Mouse (Mus musculus) heart, embryonic 14.5 days (tissue): ENCODE measurements around the gene Meis2. TPM values are rescaled to one million over a fixed set of nuclear protein-coding genes. Genes with fewer than 3 reads are reported as not detected.

Source experiments
- ATAC-seq: fragments of 200-750 bp; cut with Nextera tagmentation; 2 replicates; pipeline ENCODE4 v1.8.0; 2017; ENCODE audit warnings: low read depth, moderate TSS enrichment; ENCODE audit not compliant: insufficient number of reproducible peaks, insufficient read depth, low FRiP score
- H3K27ac ChIP-seq, 2 experiments: fragments of 200-500 bp in 1 of 2; fragments of 300-500 bp in 1 of 2; sonication (generic) in 1 of 2; replicated peaks in 1 of 2; 2 replicates each; pipeline ENCODE4 v1.5.1; 2012 to 2014; ENCODE audit warnings: low read depth in 2 of 2, low read length in 2 of 2, control low read depth in 1 of 2, mild to moderate bottlenecking in 1 of 2, mixed read lengths in 1 of 2; ENCODE audit not compliant: control insufficient read depth in 1 of 2, insufficient read depth in 1 of 2
- H3K27me3 ChIP-seq: fragments of 300-500 bp; sonication (generic); 2 replicates; pipeline ENCODE4 v1.6.1; 2014; ENCODE audit warnings: mild to moderate bottlenecking, low read length, control low read depth; ENCODE audit not compliant: control insufficient read depth, insufficient read depth
- H3K36me3 ChIP-seq: fragments of 300-500 bp; sonication (generic); 2 replicates; pipeline ENCODE4 v1.6.1; 2014; ENCODE audit warnings: mild to moderate bottlenecking, control low read depth, low read length, mixed read lengths; ENCODE audit not compliant: control insufficient read depth, insufficient read depth
- H3K4me1 ChIP-seq, 2 experiments: fragments of 200-500 bp in 1 of 2; fragments of 300-500 bp in 1 of 2; sonication (generic) in 1 of 2; 2 replicates each; pipeline ENCODE4 v1.6.1; 2012 to 2014; ENCODE audit warnings: low read length in 2 of 2, control low read depth in 1 of 2, mixed read lengths in 1 of 2; ENCODE audit not compliant: control insufficient read depth in 2 of 2, insufficient read depth in 2 of 2
- H3K4me2 ChIP-seq: fragments of 300-500 bp; sonication (generic); 2 replicates; pipeline ENCODE4 v1.6.1; 2014; ENCODE audit warnings: mild to moderate bottlenecking, low read length
- H3K4me3 ChIP-seq, 2 experiments: fragments of 200-500 bp in 1 of 2; fragments of 300-500 bp in 1 of 2; sonication (generic) in 1 of 2; 2 replicates each; pipeline ENCODE4 v1.5.1; 2012 to 2014; ENCODE audit warnings: low read length in 2 of 2, mild to moderate bottlenecking in 2 of 2, control low read depth in 1 of 2, low read depth in 1 of 2, moderate library complexity in 1 of 2; ENCODE audit not compliant: control insufficient read depth in 1 of 2, insufficient read depth in 1 of 2
- H3K9ac ChIP-seq: fragments of 300-500 bp; sonication (generic); 2 replicates; pipeline ENCODE4 v1.6.1; 2014; ENCODE audit warnings: mild to moderate bottlenecking, low read length
- H3K9me3 ChIP-seq: fragments of 300-500 bp; sonication (generic); 2 replicates; pipeline ENCODE4 v1.6.1; 2016; ENCODE audit warnings: low read length, control low read depth; ENCODE audit not compliant: control insufficient read depth
- WGBS: fragments of 180-500 bp; shearing (Covaris S2); extraction: QIAGEN DNeasy Blood & Tissue Kit; methylation state at CpG from one replicate; pipeline ENCODE4 v1.1.7; 2014; 5-methylcytosine and 5-hydroxymethylcytosine counted together
- polyA plus RNA-seq: library from polyadenylated mRNA; unstranded; fragments of >200 nt; fragmentation: Nextera tagmentation; extraction: Ambion mirVana; gene quantifications from 2 replicates; pipeline ENCODE4 v1.2.1, GENCODE M21; 2014

The Meis2 gene
- polyA plus RNA-seq = 30.8 and 30.9 TPM in 2 replicates

DNA sequence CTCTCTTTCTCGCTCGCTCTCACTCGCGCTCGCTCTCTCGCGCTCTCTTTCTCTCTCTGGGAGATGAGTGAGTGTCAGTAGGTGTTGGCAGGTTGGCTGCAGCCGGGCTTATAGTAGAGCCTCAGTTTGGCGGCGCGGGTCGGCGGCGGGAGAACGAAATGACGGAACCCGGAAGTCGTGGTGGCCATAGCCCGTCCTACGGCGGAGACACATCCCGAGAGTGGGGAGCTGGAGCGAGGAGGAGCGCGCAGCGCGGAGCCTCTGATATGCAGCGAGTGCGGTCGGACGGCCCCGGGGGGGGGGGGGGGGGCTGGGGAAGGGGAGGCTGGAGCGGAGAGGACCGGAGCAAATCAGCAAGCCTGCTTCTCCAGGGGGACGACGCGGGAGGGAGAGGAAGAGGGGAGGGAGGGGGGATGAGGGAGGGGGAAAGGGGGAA, at the start of gene Meis2:
Gene Meis2, minus strand, starts transcription at position 270 of the 436 bp plus-strand sequence.
- Histone ChIP-seq H3K27ac (peak within 1 kb of the TSS; percentile 97 to 100), H3K9ac (peak within 1 kb of the TSS; percentile 100), H3K36me3 (peaks cover 8% of the 10 kb centered on the region; the same call in 1 of the 2 replicates), H3K4me1 (peaks cover 4 to 7% of the 10 kb centered on the region in 2 experiments; a peak in 1 of 4 replicates), H3K27me3 (no peaks in the 10 kb centered on the region), H3K4me3 (peak within 1 kb of the TSS; percentile 73 to 85), H3K9me3 (no peaks in the 10 kb centered on the region), H3K4me2 (peak within 1 kb of the TSS; percentile 93)
- ATAC-seq = peak; percentile 87
- WGBS = under 1% methylated on average over 29 of the region's 37 CpGs

DNA sequence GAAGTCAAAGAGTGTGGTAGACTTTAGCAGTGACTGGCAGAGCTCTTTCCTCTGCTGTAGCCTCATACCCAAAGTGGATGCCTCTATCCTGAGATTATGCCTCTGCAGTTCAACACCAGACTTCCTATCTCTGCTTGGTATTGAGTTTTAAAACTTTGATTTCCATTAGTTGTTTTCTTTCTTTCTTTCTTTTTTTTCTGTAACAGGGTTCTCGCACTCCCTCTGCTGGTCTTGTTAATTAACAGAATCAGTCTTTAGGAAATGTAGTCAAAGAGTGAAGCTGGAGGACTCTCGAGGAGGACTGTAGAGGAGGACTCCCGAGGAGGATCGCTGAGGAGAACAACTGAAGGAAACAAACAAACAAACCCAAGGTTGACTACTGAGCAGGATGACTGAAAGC, 40.6 kb upstream of the Meis2 start:
- no peaks in the 10 kb centered on the region for H3K4me1 ChIP-seq
- no peaks in the 10 kb centered on the region for H3K27me3 ChIP-seq
- no peaks in the 10 kb centered on the region for H3K36me3 ChIP-seq
- no peak overlapping the region for H3K9ac ChIP-seq
- no peaks in the 10 kb centered on the region for H3K9me3 ChIP-seq
- H3K4me2 ChIP-seq = no peak overlapping the region
- 56% methylated on average over 4 of the region's 4 CpGs for WGBS
- ATAC-seq = no peak
- H3K27ac ChIP-seq = no peak overlapping the region
- no peak overlapping the region for H3K4me3 ChIP-seq

DNA sequence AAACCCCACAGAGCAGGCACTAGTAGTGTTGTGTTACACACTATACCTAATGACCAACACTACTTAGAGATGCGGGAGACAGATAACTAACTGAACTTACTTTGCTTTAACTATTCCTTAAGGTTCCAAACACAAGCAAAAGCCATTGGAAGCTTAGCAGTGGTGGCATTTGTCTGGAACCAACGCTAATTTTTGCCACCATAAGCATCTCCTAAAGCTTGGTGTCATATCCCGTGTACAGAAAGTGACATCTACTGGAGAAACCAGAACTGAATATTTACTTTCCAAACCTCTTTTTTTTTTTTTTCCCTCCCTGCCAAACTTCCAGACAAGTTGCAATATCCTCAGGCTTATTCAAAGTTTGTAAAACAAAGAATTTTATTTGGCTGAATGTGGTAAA, 39.5 kb upstream of the Meis2 start:
- H3K9ac ChIP-seq = no peak overlapping the region
- H3K4me3 ChIP-seq = no peak overlapping the region
- H3K4me2 ChIP-seq = no peak overlapping the region
- no peaks in the 10 kb centered on the region for H3K4me1 ChIP-seq
- H3K36me3 ChIP-seq = no peaks in the 10 kb centered on the region
- ATAC-seq = no peak
- 56% methylated on average over 3 of the region's 3 CpGs for WGBS
- no peaks in the 10 kb centered on the region for H3K9me3 ChIP-seq
- no peak overlapping the region for H3K27ac ChIP-seq
- no peaks in the 10 kb centered on the region for H3K27me3 ChIP-seq

DNA sequence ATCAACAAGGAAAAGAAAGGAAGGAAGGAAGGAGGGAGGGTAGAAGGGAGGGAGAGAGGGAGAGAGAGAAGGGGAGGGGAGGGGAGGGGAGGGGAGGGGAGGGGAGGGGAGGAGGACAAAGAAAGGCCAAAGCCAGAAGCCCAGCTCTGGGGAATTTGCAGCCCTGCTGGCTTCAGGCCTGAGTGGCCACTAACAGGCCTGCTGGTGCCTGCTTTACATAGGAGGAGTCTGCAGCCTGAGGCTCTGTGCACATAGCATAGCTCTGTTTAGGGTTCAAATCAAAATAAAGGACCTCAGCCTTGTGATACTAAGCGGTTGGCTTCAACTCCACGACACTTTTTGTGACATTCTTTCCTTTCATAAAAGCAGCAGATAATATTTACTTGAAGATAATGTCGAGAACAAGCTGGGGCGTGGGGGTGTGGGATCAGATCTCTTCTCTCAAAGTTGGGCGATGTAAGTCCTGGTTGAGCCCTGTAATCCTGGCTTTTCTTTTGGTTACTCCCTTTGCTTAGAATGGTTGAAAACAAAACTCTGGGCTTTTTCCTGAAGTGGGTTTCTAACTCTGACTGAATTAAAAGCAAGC, 37.9 kb upstream of the Meis2 start:
- no peaks in the 10 kb centered on the region for H3K9me3 ChIP-seq
- H3K9ac ChIP-seq = no peak overlapping the region
- H3K36me3 ChIP-seq = no peaks in the 10 kb centered on the region
- H3K27me3 ChIP-seq = no peaks in the 10 kb centered on the region
- no peaks in the 10 kb centered on the region for H3K4me1 ChIP-seq
- WGBS = 53% methylated on average over 5 of the region's 5 CpGs
- H3K4me3 ChIP-seq = no peak overlapping the region
- no peak for ATAC-seq
- H3K27ac ChIP-seq = no peak overlapping the region
- no peak overlapping the region for H3K4me2 ChIP-seq

DNA sequence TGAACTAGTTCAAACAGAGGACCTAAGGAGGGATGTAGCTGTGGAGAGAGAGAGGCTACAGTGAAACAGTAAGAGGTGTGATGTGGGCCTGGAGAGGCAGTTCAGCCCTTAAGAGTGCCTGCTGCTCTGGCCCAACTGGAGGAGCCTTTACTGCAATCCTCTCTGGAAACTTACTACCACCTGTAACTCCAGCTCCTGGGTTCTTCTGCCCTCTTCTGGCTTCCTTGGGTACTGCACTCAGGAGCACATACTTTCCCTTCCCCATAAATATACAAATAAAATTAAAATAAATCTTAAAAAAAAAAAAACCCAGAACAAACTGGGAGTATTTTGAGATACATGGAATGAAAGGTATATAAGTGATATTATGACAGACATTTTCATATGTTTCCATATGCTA, 35.6 kb upstream of the Meis2 start:
- no peak for ATAC-seq
- H3K9me3 ChIP-seq = no peaks in the 10 kb centered on the region
- H3K36me3 ChIP-seq = no peaks in the 10 kb centered on the region
- H3K27ac ChIP-seq = no peak overlapping the region
- no peaks in the 10 kb centered on the region for H3K27me3 ChIP-seq
- no peak overlapping the region for H3K4me3 ChIP-seq
- no peak overlapping the region for H3K9ac ChIP-seq
- no peak overlapping the region for H3K4me2 ChIP-seq
- peaks cover 0 to 3% of the 10 kb centered on the region in 2 experiments; a peak in 3 of 4 replicates for H3K4me1 ChIP-seq

DNA sequence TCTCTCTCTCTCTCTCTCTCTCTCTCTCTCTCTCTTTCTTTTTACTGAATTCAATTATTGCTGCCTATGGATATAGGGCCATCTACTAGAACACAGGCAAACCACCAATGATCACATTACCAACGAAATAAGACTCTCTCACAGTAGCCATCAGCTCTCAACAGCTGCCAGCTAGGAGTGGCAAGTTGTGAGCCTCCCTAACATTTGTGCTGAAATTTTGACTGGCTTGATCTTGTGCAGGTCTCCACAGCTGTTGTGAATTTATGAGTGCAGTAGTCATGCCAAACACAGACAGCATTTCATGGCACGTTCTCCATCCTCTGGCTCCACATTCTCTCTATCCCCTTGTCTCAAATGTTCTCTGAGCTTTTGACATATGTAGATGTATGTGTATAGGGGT, 15.3 kb upstream of the Meis2 start:
- WGBS = 59% methylated on average over 2 of the region's 2 CpGs
- no peak for ATAC-seq
- H3K4me1 ChIP-seq = no peaks in the 10 kb centered on the region

DNA sequence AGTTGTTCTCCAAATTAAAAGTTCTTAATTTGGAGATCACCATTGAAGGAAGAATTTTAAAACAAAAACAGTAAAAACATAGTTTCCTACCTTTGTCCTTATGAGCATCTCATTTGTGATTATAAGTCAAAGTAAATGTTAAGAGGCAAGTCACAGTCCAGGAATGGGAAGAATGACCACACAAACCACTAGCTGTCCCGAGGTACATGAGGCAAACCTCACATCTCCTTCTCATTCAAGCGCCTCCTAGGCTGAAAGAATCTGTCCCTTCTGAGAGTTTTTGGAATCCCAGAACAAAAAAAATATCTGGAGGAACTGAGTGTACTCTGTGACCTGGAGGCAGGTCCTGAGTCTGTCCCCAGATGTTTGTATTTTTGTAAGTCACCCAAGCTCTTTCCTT, 13.2 kb upstream of the Meis2 start:
- 70% methylated on average over 2 of the region's 2 CpGs for WGBS
- H3K27ac ChIP-seq = no peak overlapping the region

More for the DNA sequence above, 15.3 kb upstream of the Meis2 start:
- Histone ChIP-seq H3K4me2 (no peak overlapping the region), H3K27me3 (no peaks in the 10 kb centered on the region), H3K4me3 (no peak overlapping the region), H3K27ac (no peak overlapping the region), H3K9ac (no peak overlapping the region), H3K9me3 (peaks cover 15% of the 10 kb centered on the region), H3K36me3 (no peaks in the 10 kb centered on the region)

DNA sequence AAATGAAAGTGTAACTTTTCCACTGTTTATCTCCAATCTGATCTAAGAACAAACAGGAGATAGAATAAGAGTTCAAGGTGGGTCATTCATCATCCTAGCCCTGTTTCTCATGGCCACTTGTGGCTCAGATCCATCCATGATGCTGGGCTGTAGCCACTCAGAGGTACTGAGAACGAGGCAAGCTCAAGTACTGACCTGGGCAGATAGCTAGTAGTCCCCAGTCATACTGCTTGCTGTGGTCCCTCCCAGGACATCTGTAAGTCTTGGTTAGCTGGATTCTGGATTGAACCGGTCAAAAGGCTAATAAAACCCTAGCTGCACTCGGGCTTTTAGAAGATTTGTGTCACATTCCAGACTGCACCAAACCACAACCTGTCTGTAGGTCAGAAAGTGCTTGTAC, 12.1 kb upstream of the Meis2 start:
- Histone ChIP-seq H3K9ac (no peak overlapping the region), H3K36me3 (no peaks in the 10 kb centered on the region), H3K4me2 (no peak overlapping the region), H3K4me1 (peaks cover 0 to 2% of the 10 kb centered on the region in 2 experiments; a peak in 2 of 4 replicates), H3K27ac (no peak overlapping the region), H3K27me3 (no peaks in the 10 kb centered on the region), H3K4me3 (no peak overlapping the region), H3K9me3 (peaks cover 9% of the 10 kb centered on the region)
- no peak for ATAC-seq
- WGBS = 63% methylated on average over 3 of the region's 3 CpGs

More for the DNA sequence above, 13.2 kb upstream of the Meis2 start:
- H3K4me1 ChIP-seq = peaks cover 0 to 2% of the 10 kb centered on the region in 2 experiments; a peak in 1 of 4 replicates
- H3K4me2 ChIP-seq = no peak overlapping the region
- no peaks in the 10 kb centered on the region for H3K27me3 ChIP-seq
- ATAC-seq = no peak
- H3K9ac ChIP-seq = no peak overlapping the region
- no peak overlapping the region for H3K4me3 ChIP-seq
- no peaks in the 10 kb centered on the region for H3K36me3 ChIP-seq
- peaks cover 15% of the 10 kb centered on the region for H3K9me3 ChIP-seq
